Mouse (Mus musculus): ENCODE measurements around the gene Acvr1c.

The Acvr1c gene

DNA sequence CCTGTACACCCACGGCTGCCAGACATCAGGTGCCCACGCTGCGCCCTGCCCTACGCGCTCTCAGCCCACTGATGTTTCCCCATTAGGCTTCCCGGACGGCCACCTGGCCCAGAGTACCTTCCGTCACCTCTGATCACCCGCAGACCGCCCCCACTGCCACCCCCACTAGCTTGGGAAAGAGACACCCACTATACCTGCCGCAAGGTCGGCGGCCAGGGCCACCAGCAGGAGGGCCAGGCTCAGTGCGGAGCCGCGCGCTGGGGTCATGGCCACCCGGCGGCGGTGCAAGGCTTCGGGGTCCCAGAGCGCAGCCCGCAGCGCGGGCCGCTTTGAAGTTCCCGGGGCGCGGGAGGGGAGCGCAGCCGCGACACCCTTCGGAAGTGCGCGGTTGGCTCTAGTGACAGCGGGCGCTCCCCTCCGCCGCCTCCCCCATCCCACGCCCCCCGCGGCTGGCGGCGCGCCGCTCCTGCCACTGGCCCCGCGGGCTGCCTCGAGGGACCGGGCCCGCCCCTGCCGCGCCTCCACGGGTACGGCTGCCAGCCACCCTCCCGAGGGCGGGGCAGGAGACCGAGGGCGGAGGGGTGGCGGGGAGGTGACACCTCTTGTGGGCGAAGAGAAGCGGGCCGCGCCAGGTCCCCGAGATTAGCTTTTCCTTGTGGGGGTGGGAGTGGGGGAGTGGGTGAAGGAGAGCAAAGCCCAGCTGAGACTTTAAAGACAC lies at the start of gene Acvr1c:
TSS of gene Acvr1c (minus strand) at position 482 of the 718 bp plus-strand sequence.
- in situ Hi-C loops (cut with MseI, MboI): no loop called here

- in situ Hi-C loops (cut with MseI, MboI): loop anchor here (25.0 kb wide), 1 partner anchor 366 kb away; no protein-coding TSS in a partner anchor
Observed at GRCm38 (mm10) chr2:58403481-58403880, 45.8 kb upstream of the Acvr1c start.

DNA sequence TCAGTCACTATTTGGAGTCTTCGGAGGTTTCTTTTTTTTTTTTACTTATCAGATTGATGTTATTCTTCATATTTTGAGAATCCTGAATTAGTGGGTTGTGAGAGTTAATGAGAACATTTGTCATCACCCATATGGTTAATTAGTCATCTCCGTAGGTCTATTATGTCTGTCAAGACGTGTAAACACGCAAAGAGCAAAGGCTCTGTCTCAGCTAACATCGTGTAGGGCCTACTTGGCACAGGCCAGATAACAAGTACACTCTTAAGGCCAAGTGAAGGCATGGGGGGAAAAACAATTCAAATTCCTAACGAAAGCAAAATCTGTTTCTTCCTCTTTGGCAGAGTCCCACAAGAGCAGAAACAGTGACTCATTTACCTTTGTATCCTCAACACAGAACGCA lies 30.9 kb upstream of the Acvr1c start:
- in situ Hi-C loops (cut with MseI, MboI): no loop called here

- in situ Hi-C loops (cut with MseI, MboI): no loop called here
Observed at GRCm38 (mm10) chr2:58380020-58380419, 22.3 kb upstream of the Acvr1c start.

DNA sequence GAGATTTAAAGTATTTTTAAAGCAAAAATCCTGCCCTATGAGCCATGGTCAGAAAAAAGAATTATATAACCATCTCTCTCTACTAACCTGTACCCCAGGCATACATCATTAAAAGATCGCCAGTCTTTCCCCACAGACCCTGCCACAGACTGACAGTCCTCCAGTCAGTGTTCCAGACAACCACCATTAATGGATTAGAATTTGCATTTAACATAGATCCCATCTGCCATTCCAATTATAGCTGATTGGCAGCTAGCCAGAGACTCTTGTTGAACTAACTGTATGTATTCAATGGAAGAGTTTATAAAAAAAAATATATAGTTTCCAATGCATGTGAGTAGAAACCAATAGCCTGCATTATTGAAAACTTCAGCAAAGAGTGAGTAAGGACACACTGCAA lies 21.8 kb upstream of the Acvr1c start:
- in situ Hi-C loops (cut with MseI, MboI): no loop called here

DNA sequence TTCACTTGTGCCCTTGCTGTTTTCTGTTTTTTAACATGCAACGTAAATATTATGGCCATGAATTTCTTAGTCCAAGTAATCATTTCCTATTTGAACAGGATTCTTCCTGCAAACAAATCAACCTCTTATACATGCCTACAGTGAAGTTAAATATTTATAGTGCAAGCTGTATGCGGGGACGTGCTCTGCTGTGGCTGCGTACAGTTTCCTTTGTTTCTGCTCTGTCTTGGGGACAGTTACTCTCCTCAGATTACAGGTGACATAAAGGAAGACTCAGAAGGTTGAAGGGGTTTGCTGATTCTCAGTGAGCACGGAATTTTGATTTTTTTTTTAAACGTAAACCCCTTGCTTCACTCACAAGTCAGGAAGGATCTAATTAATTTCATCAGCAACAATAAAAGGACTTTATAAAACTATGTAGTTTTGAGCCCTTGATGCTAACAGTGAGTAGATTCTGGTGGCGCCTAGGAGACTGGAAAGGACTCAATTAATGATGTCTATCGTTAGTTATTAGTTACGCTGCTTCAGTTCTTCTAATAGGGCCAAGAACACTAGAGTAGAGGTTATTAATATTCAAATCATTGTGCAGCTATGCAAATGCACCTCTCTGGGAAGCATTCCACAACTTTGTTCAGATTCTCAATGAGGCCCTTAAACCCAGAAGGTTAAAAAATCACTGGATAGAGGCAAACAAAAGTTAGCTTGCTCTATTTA lies 19.9 kb upstream of the Acvr1c start:
- in situ Hi-C loops (cut with MseI, MboI): no loop called here

DNA sequence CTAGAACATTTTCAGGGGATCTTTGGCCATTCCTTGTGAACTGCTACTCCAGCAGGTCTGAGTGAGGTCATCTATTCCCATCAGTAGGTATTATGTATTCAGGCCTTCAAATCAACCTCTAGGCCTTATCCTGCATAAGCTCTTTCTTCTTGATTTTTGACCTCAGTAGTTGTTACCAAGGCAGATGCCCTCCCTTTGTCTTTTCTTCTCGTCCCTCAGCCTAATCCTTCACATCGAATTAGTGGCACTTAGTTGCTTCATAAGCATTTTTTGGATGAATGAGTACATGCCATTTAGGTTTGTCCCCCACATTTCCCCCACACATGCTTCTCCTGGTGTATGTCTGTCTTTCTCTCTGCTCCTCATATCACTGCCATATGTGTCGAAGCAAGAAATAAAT lies 8.5 kb upstream of the Acvr1c start:
- in situ Hi-C loops (cut with MseI, MboI): no loop called here

DNA sequence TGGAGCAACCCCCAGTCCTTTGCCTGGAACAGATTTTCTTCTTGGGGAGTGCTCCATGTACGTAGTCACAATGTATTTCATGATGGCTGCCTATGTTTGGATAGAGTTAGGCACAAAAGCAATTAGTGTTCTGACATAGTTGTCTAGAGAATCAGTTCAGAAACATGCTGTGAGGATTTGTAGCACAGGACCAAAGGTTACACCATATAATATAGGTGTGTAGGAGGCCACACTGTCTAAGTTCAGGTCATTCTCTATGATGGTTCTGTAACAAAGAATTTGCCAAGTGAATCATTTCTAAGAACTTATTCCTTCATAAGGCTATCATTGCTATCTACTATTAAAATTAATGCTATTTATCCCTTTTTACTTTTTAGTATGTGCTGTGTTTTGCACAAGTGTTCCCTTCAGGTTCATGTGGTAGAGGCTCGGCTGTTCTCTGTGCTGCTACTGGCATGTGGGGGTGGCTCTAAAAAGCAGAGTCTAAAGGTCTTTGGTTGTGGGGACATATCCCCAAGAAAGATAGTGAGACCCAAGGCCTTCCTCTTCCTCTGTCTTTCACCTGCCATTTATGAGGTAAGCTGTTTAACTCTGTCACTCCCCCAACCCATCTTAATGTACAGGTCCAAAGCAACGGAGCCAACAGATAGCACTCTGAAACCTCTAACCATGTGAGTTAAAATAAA lies 3.8 kb upstream of the Acvr1c start:
- in situ Hi-C loops (cut with MseI, MboI): no loop called here

GRCm38 (mm10) chr2:58358132-58358460 lies 401 bp upstream of the Acvr1c start:
- in situ Hi-C loops (cut with MseI, MboI): no loop called here

DNA sequence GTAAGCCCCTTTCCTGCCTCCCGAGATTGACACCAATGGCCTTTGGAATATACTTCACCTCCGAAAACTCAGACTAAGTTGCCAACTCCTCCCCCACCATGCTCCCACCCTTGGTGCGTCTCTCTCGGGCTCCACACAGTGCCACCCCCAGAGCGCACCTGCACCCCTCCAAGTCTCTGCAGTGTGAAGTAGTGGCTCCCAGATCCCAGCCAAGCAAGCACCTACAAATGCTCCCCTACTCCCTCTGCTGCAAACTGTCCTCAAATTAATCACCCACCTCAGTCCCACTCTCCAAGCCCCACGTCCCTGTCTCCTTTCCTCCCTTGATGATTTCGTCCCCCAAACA lies 654 bp downstream of the Acvr1c start:
- in situ Hi-C loops (cut with MseI, MboI): no loop called here

GRCm38 (mm10) chr2:58354389-58354788 lies 3.3 kb downstream of the Acvr1c start:
- in situ Hi-C loops (cut with MseI, MboI): no loop called here

DNA sequence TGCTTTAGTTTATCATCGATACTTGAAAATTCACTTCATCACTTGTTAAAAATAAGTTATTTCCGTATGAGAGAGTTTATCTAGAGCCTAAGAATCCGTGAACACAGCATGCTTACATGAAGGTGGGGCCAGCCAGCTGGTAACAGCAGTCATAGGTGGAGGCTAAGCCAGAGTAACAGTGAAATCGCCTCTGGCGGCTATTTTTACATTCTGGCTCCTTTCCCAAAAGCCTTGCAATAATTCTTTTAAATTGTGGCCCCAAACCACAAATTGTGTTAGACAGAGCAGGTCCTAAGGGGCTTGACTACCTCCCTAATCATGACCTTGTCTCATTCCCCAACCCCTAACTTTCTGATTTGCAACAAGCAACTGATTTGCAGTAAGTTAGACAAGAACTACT lies 4.8 kb downstream of the Acvr1c start:
- in situ Hi-C loops (cut with MseI, MboI): no loop called here

GRCm38 (mm10) chr2:58350657-58351056 lies 7.0 kb downstream of the Acvr1c start:
- in situ Hi-C loops (cut with MseI, MboI): no loop called here

- in situ Hi-C loops (cut with MseI, MboI): no loop called here
Observed at GRCm38 (mm10) chr2:58336730-58337129, 21.0 kb downstream of the Acvr1c start.

GRCm38 (mm10) chr2:58329589-58329988 lies 28.1 kb downstream of the Acvr1c start:
- in situ Hi-C loops (cut with MseI, MboI): no loop called here

DNA sequence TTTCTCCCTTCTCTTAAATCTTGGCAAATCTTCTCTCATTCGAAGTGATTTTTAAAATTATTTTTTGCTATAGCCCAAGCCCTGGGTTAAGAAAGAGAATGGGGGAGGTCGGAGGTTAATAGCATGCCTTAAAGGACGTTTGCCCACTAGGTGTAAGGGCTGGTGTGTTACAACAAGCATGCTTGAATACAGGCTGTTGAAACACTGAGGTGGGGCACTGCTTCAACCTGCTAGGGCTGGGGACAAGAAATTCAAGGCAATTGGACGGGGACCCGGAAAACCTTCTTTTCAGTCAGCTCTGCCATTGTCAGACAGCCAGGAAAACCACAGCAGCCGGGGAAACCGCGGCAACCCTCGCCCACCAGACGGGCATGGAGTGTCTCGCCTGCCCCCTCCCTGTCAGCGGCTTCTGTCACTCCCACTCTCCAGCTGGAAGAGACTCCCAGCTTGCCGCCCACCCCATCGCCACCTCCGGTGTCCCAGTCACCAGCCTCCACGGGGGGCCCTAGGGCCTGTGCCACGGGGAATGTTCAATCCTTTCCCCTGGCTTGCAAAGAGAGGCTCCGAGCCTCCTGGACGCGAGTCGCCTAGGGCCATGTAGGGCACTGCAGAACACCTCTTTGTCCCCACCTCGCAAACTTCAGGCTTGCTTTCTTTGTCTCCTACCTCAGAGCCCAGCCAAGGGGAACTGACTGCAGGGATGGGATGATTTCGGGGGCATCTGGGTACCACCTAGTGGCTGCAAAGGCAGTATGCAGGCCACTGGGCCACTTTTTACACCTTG lies 33.4 kb downstream of the Acvr1c start:
- in situ Hi-C loops (cut with MseI, MboI): no loop called here

- in situ Hi-C loops (cut with MseI, MboI): no loop called here
Observed at GRCm38 (mm10) chr2:58323274-58323673, 34.4 kb downstream of the Acvr1c start.

DNA sequence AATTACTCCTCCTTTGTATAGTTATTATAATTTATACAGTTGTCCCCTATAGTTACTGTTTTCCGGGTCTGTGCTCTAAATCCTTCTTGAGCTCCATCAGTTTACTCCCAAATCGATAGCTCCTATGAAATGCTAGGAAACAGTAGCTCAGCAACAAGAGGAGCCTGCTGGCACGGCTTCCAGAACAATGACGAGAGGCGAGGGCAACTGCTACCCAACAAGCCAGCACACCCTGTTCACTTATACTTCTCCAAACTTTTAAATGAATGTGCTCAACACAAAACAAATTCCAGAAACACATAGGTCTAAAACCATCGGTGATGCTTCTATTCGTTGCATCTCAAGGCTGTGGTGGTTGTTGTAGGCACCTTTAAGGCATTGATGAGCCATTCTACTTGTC lies 41.5 kb downstream of the Acvr1c start:
- in situ Hi-C loops (cut with MseI, MboI): no loop called here

GRCm38 (mm10) chr2:58309695-58310094 lies 48.0 kb downstream of the Acvr1c start:
- in situ Hi-C loops (cut with MseI, MboI): no loop called here

GRCm38 (mm10) chr2:58304450-58304849 lies 53.2 kb downstream of the Acvr1c start:
- in situ Hi-C loops (cut with MseI, MboI): no loop called here

- in situ Hi-C loops (cut with MseI, MboI): no loop called here
Observed at GRCm38 (mm10) chr2:58289759-58290431, 67.8 kb downstream of the Acvr1c start.

- in situ Hi-C loops (cut with MseI, MboI): no loop called here
Observed at GRCm38 (mm10) chr2:58289331-58289730, 68.4 kb downstream of the Acvr1c start.

All from mouse trophoblast stem cell (cell line).